Mouse (Mus musculus) liver, postnatal 0 days (tissue): ENCODE data around the gene Emc10. TPM values are rescaled to one million over a fixed set of nuclear protein-coding genes. Genes with fewer than 3 reads are reported as not detected.

Experiments
- ATAC-seq: fragments of 200-750 bp; cut with Nextera tagmentation; 2 replicates; pipeline ENCODE4 v1.8.0; 2017; ENCODE audit warnings: mild to moderate bottlenecking, moderate library complexity
- DNase-seq: peaks from one replicate; pipeline ENCODE4 v3.0.0-alpha.2; 2016
- H3K27ac ChIP-seq: fragments of 300-500 bp; sonication (generic); 2 replicates; pipeline ENCODE4 v1.5.1; 2014; ENCODE audit warnings: antibody characterized with exemption, moderate library complexity, mild to moderate bottlenecking, low read depth
- H3K27me3 ChIP-seq: fragments of 300-500 bp; sonication (generic); 2 replicates; pipeline ENCODE4 v1.6.1; 2014; ENCODE audit warnings: low read length, control low read depth, mixed read lengths; ENCODE audit not compliant: insufficient read depth
- H3K36me3 ChIP-seq: fragments of 300-500 bp; sonication (generic); replicated peaks from 2 replicates; pipeline ENCODE4 v1.6.1; 2014; ENCODE audit warnings: mild to moderate bottlenecking, control low read depth, low read length, moderate library complexity, mixed read lengths; ENCODE audit not compliant: insufficient read depth
- H3K4me1 ChIP-seq: fragments of 300-500 bp; sonication (generic); 2 replicates; pipeline ENCODE4 v1.6.1; 2014; ENCODE audit warnings: antibody characterized with exemption, mild to moderate bottlenecking, control low read depth; ENCODE audit not compliant: insufficient read depth
- H3K4me2 ChIP-seq: fragments of 300-500 bp; sonication (generic); 2 replicates; pipeline ENCODE4 v1.6.1; 2014; ENCODE audit warnings: low read depth, mild to moderate bottlenecking, low read length, moderate library complexity, mixed read lengths
- H3K4me3 ChIP-seq: fragments of 300-500 bp; sonication (generic); 2 replicates; pipeline ENCODE4 v1.5.1; 2014; ENCODE audit warnings: low read depth, low read length
- H3K9ac ChIP-seq: fragments of 300-500 bp; sonication (generic); replicated peaks from 2 replicates; pipeline ENCODE4 v1.6.1; 2014; ENCODE audit warnings: mild to moderate bottlenecking, moderate library complexity
- H3K9me3 ChIP-seq: fragments of 300-500 bp; sonication (generic); 2 replicates; pipeline ENCODE4 v1.6.1; 2016; ENCODE audit warnings: mild to moderate bottlenecking, control low read depth, low read length, mixed read lengths
- CTCF ChIP-seq: sonication (generic); IDR thresholded peaks from 2 replicates; pipeline ENCODE4 v1.5.1; 2016; ENCODE audit warnings: antibody characterized with exemption, low read depth
- EP300 ChIP-seq: IDR thresholded peaks from 2 replicates; pipeline ENCODE4 v1.6.1; 2016; ENCODE audit warnings: antibody characterized with exemption, low read depth, mild to moderate bottlenecking
- WGBS: fragments of 180-500 bp; shearing (Covaris S2); extraction: QIAGEN DNeasy Blood & Tissue Kit; methylation state at CpG from one replicate; pipeline ENCODE4 v1.1.7; 2014; ENCODE audit not compliant: insufficient replicate concordance; 5-methylcytosine and 5-hydroxymethylcytosine counted together
- polyA plus RNA-seq: library from polyadenylated mRNA; unstranded; fragments of >200 nt; fragmentation: Nextera tagmentation; extraction: Ambion mirVana; gene quantifications from 2 replicates; pipeline ENCODE4 v1.2.1, GENCODE M21; 2015

The Emc10 gene
- polyA plus RNA-seq, 1 experiment from 2014 or later: 32.4 TPM

DNA sequence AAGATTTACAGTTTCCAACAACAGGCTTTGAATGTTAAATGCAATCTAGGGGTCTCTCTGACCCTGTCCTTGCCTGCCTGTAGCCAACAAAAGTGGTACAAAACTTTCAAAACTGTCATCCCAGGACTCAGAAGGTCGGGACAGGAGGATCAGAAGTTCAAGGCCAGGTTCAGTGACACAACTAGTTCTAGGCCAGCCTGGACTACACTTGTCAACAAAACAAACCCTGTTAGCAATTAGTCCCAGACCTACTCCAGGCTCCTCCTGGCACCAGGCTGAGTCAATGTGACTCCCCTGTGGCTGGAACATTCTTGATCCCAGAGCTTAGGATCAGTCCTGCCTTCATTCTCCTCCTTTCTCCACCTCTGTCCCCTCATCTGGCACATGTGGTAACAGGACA is 2.6 kb upstream of the Emc10 start:
- Histone ChIP-seq H3K4me2 (no peak overlapping the region), H3K4me1 (peaks cover 24% of the 10 kb centered on the region), H3K27me3 (no peaks in the 10 kb centered on the region), H3K36me3 (no peaks in the 10 kb centered on the region), H3K27ac (0 out of 2 replicates have a peak overlapping the region, but pooled peaks have one; percentile 11), H3K9ac (no peak overlapping the region), H3K9me3 (no peaks in the 10 kb centered on the region), H3K4me3 (no peak overlapping the region)
- ATAC-seq: no peak
- WGBS: 33% methylated on average over 1 of the region's 1 CpGs
- no peak for TF ChIP-seq CTCF
- no peak for TF ChIP-seq EP300
- no peak for DNase-seq

DNA sequence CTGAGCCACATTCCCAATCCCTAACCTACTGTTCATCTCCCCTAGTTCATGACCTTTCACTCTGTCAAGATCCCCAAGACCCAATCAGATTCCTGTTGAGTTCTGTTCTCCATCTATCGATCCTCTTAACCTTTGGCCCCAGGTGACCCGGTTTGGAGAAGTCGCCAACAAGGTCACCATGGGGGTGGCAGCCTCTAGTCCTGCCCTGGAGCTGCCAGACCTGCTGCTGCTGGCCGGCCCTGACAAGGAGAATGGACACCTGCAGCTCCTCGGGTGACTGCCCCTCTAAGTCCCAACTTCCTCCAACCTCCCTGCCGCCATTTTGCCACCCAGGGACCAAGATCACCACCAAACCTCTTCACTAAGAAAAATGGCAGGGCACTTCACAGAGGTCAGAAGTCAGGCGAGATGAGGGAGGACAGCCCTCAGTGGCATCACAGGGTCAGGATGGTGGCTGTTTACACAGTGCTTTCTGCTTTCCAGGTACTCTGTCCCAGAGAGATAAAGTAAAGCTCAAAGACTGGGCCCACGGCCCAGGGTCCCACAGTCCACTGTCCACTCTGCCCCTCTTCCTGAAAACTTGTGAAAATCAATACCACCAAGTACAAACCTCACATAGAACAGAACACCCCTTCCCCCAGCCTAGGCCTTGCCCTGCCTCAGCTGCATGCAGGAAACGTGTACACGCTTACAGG is 1.2 kb upstream of the Emc10 start:
- H3K27ac ChIP-seq: peak overlapping the region; percentile 95
- H3K4me1 ChIP-seq: peaks cover 24% of the 10 kb centered on the region
- H3K27me3 ChIP-seq: no peaks in the 10 kb centered on the region
- peak overlapping the region; percentile 81 for H3K4me2 ChIP-seq
- no peak for TF ChIP-seq EP300
- no peak for TF ChIP-seq CTCF
- peak; percentile 51 for DNase-seq
- ATAC-seq: no peak
- H3K9me3 ChIP-seq: no peaks in the 10 kb centered on the region
- peaks cover 4% of the 10 kb centered on the region for H3K36me3 ChIP-seq
- peak overlapping the region; percentile 60; the same call in 1 of the 2 replicates for H3K4me3 ChIP-seq
- no peak overlapping the region for H3K9ac ChIP-seq
- WGBS: 68% methylated on average over 10 of the region's 10 CpGs

DNA sequence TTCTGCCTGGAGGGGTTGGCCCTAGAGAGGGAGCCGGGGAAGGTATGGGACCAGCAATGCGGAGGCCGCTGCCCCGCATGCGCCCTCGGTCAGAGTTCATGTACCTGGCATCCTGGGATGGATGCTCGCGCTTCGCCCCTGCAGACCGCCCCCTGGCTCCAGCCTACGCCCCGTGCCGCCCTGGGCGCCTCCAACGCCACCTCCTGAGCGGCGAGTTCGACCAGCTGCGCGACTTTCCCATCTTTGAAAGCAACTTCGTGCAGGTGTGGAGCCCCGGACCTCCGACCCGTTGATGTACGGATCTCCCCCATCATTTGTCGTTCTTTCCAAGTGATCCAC is 411 bp upstream of the Emc10 start:
- 1% methylated on average over 24 of the region's 26 CpGs for WGBS
- H3K4me2 ChIP-seq: peak overlapping the region; percentile 81
- peaks cover 12% of the 10 kb centered on the region for H3K36me3 ChIP-seq
- no peak for DNase-seq
- peak; percentile 56 for ATAC-seq
- H3K4me3 ChIP-seq: peak overlapping the region; percentile 60
- H3K4me1 ChIP-seq: peaks cover 24% of the 10 kb centered on the region
- peak overlapping the region; percentile 95 for H3K27ac ChIP-seq
- H3K9ac ChIP-seq: peak overlapping the region; percentile 70
- TF ChIP-seq EP300: no peak
- TF ChIP-seq CTCF: peak; percentile 46
- no peaks in the 10 kb centered on the region for H3K27me3 ChIP-seq
- H3K9me3 ChIP-seq: no peaks in the 10 kb centered on the region

DNA sequence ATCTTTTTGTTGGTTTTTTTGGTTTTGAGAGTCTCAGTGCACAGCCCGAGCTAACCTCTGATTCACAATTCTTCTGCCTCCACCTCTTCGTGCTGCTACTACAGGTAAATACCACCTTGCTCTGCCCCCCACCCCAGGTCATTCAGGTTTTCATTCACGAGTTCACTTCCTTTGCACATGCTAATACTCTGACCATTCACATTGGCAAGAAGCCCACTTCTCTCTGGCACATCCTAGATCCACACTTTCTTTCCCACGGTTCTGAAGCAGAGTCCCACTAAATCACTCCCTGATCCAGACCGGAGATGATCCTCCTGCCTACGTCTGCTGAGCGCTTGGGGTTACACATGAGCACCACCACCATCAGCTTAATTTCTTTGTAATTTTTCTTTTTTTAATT is 1.2 kb downstream of the Emc10 start:
- DNase-seq (peak; percentile 11), ATAC-seq (no peak)
- no peak overlapping the region for H3K27ac ChIP-seq
- TF ChIP-seq CTCF (no peak), EP300 (no peak)
- no peaks in the 10 kb centered on the region for H3K27me3 ChIP-seq
- peak overlapping the region; percentile 70 for H3K9ac ChIP-seq
- no peaks in the 10 kb centered on the region for H3K9me3 ChIP-seq
- peak overlapping the region; percentile 60 for H3K4me3 ChIP-seq
- H3K36me3 ChIP-seq: peaks cover 25% of the 10 kb centered on the region
- H3K4me1 ChIP-seq: peaks cover 24% of the 10 kb centered on the region
- peak overlapping the region; percentile 81 for H3K4me2 ChIP-seq
- WGBS: 80% methylated on average over 7 of the region's 7 CpGs

DNA sequence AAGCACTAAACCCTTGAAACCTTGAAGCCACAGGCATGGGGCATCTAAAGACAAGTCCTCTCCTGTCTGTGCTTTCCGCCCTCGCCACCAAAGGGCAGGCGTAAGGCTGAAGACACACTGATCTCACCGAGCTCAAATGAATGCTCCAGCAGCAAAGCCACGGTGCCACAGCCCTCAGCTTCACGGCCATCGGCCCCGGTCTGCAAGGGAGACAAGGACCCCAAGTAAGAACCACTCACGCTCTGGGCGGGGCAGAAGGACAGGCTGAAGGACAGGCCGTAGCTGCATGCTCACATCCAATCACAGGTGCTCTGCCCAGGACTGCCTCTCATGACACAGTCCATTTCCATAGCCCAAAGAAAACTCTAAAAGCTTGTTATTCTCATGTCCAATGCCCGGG is 1.6 kb downstream of the Emc10 start:
- 86% methylated on average over 12 of the region's 12 CpGs for WGBS
- H3K4me2 ChIP-seq: 0 out of 2 replicates have a peak overlapping the region, but pooled peaks have one; percentile 81
- H3K4me1 ChIP-seq: peaks cover 24% of the 10 kb centered on the region
- H3K9ac ChIP-seq: no peak overlapping the region
- no peak overlapping the region for H3K4me3 ChIP-seq
- H3K27me3 ChIP-seq: no peaks in the 10 kb centered on the region
- no peaks in the 10 kb centered on the region for H3K9me3 ChIP-seq
- DNase-seq: peak; percentile 14
- no peak overlapping the region for H3K27ac ChIP-seq
- TF ChIP-seq EP300: no peak
- ATAC-seq: no peak
- peaks cover 25% of the 10 kb centered on the region for H3K36me3 ChIP-seq

DNA sequence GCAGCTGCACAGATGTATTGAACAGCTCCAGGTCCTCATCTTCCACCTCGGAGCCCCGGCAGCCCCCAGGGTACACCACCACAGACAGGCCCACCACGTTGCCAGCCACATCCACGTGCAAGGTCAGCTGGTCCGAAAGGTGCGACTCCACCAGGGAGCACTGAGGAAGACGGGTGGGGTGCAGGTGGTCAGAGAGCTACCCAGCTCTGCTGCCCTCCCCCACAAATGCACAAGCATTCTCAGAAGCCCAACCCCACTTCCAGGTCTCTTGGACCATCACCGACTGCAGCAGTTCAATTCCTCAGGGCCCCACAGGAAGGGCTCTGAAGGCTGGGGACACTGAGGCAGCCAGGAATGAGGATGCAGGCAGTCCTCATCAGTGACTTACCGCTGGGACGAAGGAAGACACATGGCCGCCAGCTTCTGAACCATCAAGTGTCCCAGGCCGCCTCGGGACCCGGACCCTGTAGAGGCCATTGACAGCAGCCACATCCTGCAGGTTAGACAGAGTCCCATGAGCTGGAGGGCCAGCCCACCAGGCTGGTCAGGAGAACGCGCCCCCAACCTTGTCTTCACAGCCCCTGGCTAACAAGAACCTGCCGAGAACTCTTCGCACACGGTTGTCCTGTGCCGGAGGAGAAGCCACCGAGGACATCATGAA is 4.0 kb downstream of the Emc10 start:
- TF ChIP-seq CTCF (no peak), EP300 (no peak)
- Histone ChIP-seq H3K4me3 (no peak overlapping the region), H3K9me3 (no peaks in the 10 kb centered on the region), H3K36me3 (peaks cover 26% of the 10 kb centered on the region), H3K4me2 (no peak overlapping the region), H3K4me1 (peaks cover 20% of the 10 kb centered on the region), H3K27me3 (no peaks in the 10 kb centered on the region), H3K27ac (no peak overlapping the region), H3K9ac (no peak overlapping the region)
- WGBS: 89% methylated on average over 21 of the region's 21 CpGs
- ATAC-seq (no peak), DNase-seq (peak; percentile 13)
